Mouse (Mus musculus) neural tube, embryonic 10.5 days (tissue): ENCODE data around the gene Cav1.

ENCODE experiments used
- DNase-seq: peaks from one replicate; pipeline ENCODE4 v3.0.0-alpha.2; 2017; ENCODE audit warnings: low spot score; ENCODE audit errors: extremely low spot score

The Cav1 gene

DNA sequence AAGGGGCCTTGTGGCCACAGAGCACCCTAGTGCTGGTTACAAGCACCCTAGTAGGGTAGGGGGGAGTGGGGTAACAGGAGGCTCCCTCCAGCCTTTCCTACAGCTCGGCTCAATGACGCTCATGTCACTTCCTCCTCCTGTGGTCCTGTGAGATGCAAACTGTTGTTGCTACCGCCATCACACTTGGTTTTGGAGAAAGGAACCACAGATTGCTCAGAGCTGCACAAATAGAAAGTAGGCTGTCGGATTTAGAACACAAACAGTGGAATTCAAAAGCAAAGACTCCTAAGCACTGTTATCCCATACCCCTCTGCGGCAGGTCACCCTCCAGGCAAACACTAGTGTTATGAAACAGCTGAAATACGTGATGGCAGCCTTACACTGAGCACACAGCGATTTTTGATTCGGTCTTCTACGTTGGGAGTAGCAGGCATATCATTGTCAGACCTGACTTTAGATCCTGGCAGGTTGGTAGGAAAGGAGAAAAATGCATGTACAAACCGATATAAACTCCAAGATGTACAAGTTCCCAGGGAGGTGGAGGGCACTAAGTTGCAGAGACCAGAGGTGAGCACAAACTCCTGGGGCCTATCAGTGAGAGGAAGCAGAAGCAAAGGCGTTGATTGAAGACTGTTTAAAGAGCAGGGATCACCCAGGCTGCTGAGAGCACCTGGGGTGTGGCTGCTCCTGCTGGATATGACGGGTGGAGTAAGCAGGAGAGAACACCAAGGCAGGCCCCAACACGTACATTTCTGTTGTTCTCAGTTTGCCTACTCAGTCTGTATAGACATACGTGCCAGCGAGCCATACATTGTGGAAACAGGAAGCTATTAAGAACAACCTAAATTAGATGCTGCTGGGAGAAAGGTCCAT lies 10.4 kb downstream of the Cav1 start:
- DNase-seq = no peak

DNA sequence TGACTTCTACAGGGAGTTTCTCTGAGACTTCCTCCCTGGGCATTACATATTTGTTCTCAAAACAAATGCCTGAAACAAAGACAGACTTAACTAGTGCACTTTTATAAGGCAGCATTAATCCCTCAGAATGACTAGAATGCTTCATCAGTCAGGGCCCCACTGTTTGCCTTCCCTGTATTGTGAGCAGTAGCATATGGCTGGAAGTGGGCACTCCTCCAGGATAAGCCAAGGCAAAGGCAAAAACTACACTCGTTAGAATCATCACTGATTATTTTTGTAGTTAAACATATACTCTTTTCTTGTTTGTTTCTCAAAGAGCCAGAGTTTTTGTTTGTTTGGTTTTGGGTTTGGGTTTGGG lies 11.0 kb downstream of the Cav1 start:
- no peak for DNase-seq

DNA sequence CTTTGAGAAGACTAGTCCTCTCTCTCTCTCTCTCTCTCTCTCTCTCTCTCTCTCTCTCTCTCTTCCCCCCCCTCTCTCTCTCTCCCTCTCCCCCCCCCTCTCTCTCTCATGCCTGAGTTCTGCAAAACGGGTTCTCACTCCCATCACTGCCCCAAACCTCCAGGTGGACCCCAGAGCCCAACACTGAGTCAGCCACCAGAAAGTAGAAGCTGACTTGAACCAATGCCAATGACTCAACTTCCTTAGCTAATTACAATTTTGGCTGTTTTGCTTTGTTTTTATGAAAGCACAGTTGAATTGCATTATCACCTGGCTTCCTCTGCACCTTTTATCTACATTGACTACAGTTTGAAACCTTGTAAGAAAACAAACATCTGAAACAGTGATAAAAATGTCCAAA lies 11.8 kb downstream of the Cav1 start:
- no peak for DNase-seq

DNA sequence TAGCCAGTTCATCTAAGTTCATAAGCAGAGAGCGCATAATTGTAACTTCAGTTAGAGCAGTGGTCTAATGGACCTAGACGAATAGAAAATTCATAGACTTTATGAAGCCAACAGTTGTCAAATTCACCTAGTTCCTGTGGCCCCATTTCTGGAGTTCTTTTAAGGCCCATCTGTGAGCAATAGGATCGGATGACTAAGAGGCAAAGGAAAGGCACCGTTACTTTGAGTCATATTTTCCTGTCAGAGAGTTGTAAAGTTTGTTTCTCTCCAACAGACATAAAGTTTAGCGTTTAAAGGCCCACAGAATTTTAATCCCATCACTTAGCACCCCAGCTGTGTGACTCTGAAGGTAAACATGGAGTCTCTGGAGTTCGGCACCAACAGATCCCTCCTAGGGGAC lies 15.8 kb downstream of the Cav1 start:
- DNase-seq = no peak

DNA sequence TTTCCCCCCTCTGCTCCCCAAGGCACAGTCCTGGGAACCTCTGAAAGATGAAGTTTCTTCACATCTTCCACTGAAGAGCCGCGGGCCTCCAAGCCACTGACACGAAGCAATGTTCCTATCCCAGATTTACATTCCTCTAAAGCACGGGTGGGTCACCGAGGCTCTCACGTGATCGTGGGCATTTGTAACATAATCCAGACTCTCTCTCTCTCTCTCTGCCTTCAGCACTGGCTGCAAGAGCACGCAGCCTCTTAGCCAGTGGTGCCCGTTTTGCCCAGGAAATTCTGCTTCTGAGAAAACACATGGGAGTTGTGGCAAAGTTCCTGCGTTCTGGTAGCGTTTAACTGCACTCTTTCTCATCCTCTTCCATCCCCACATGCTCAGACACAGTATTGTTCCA lies 21.1 kb downstream of the Cav1 start:
- DNase-seq = peak; percentile 18

DNA sequence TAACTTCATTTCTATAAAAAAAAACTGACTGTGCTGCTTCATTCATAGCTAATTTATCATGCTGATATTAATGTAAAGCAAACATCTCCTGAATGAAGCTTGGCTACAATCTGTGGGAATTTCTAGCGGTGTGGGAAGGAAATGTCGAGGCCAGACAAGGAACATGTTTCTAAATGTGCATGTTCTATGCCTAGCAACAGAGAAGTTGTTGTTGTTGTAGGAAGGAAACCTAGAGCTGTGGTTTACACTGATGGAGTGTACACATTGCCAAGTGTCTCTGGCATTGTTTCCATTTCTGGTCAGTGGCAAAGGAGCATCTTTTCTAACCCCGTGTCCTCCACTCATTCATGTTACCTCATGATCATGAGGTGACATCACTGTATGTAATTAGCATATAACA lies 23.7 kb downstream of the Cav1 start:
- DNase-seq = no peak

DNA sequence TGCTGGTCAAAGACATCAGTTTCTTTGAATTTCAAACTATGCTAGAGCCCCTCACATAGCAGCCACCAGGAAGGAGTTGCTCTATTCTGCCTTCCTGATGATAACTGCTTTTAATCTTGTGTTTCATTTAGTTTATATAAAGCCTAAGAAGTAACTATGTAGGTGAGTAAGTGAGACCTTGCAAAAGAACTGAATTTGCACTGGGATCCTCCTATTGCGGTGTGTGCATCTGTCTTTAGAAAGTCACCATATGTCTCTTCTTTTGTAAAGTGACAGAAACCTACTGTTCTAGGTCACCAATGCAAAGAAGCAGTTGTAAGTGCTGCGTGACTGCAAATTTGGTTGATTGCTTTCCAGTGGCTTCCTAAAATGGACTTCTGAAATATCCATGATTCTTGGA lies 31.6 kb downstream of the Cav1 start:
- DNase-seq = no peak

DNA sequence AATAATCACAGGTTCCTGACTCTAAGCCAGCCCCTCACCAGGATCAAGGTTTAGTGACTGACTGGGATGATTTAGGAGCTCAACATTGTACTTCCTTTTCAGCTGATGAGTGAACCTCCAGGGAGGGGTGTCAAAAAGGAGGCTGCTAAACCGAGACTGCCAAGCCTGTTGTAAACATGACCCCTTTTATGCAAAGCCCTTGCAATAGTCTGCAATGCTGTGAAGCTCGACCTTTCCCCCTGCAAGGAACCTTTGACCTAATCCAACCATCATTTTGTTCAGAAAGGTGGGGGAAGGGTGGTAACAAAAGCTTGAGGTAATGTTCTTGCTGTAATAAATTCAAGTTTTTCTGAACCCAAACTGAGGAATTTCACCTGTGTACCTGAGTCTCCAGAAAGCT lies 34.3 kb downstream of the Cav1 start:
- DNase-seq = peak; percentile 29

DNA sequence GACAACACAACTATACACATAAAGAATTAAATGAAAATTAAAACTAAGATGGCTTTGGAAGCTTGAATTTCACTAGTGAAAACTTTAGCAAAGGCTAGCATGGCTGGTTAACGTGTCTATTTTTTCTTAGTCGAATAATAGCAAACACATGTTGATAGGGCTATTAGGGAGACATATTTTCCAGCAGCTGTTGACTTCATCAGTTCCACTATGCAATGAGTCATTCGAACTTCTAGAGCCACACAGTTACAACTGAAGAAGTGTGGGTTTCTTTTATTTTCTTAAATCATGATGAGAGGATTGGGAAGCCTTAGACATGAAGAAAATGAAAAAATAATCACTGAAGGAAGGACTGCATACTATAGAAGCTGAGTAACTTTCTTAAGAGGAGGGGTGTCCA lies 41.9 kb downstream of the Cav1 start:
- no peak for DNase-seq

DNA sequence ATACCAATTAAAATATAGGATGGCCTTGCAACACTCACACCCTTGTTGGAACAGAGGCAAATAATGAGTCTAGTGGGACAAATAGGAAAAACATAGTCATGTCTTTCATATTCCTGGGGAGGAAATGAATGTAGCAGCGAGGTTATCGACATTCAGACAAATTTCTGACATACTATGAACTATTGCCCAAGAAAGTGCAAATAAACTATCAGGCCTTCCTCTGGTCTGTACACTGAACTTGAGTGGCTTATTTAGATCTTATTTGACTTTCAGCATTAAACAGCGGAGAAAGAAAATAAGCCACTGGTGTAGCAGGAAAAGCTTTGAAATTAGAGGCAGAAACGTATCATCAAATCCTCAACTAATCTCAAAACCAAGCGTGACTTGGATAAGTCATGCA lies 44.7 kb downstream of the Cav1 start:
- no peak for DNase-seq

DNA sequence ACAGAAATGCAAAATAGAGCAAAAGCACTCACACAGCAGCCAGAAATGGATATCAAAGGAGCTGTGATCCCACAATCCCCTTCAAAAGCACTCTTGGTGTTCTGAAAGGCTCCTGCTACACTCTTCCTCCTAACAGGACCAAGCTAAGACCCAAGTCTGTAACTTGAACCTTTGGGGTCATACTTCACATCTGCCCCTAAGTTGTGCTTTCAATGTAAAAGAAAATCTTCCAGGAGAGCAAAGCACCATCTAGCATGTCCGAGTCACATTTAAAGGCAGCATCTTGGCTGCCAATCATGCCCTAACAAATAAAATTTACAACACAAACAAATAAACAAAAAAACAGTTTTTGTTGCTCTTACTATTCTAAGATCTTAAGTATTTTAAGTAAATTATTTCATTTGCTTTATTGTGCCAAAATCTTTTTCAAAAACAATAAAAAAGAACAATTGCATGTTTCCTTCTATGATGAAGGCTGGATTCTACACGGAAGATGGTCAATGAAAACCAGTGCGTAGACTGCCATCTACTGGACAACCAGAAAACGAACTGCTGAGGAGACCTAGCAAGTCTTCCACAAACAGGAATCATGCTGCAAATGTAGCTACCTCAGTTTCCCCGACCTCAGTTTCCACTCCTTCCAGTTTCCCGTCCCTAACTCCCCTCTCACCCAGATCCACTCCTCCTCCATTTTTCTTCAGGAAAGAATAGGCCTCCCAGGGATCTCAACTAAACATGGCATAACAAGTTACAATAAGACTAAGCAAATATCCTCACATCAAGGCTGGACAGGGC lies 53.0 kb downstream of the Cav1 start:
- DNase-seq = peak; percentile 39

DNA sequence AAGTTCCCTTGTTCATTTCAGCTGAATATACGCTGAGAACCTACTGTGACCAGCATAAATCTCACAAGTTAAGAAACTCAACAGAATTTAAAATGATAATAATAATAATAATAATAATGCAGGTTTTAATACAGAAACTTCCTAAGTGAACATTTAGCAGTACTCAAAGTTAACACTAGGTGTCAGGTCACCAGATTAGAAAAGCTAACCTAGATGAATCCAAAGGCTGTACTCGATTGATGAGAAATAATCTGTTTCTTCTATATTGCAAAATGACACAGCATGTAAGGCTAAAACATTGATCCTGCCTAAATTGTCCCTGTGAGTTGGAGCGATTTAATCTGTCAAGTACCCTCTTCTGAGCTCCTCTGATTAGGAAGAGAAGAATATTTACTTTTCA lies 56.6 kb downstream of the Cav1 start:
- DNase-seq = no peak

DNA sequence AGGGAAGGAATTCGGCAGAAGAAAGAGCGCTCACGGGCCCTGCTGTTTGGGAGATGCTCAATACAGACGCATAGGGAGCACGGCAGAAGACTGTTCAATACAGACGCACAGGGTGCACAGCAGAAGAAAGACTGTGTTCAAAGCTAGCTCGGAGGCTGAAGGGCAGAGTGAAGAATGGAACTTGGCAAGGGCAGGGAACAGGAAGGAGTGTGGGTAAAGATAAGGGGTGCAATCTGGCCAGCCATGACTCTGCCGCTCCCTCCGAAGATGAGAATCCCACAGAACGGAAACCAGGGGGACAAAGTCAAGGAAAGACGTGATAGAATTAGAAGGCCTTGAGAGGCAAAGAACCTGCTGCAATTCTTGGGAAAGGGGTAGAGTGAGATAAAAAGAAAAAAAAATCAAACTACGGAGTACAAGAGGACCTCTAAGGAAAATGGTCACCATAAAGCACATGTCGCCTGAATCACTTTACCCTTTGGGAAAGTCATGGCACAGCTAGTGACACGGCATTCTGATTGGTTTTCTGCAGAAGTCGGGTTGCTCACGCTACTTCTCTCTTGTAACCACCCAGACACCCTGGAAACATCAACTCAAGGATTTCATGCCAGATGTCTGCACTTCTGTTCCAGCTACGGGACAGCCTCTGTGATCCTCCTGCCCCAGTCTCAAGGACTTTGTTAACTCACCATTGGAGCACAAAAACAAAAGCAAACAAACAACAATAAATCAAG lies 57.5 kb downstream of the Cav1 start:
- no peak for DNase-seq

DNA sequence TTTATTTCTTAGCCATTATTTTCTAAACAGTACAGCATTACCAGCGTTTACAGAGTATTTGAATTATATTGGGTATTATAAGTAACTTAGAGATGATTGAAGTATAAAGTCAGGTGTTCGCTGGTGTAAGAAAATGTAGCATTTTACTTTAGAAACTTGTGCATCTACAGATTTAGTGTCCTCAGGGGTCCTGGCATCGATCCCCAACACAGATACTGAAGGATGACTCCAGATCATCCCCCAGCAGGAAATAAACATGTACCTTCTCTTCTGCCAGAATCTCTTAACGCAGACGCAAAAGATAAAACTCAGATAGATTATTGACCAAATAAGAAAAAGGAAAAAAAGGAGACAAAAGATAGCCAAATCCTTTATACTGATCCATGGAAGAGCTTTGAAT lies 68.2 kb downstream of the Cav1 start:
- DNase-seq = no peak

DNA sequence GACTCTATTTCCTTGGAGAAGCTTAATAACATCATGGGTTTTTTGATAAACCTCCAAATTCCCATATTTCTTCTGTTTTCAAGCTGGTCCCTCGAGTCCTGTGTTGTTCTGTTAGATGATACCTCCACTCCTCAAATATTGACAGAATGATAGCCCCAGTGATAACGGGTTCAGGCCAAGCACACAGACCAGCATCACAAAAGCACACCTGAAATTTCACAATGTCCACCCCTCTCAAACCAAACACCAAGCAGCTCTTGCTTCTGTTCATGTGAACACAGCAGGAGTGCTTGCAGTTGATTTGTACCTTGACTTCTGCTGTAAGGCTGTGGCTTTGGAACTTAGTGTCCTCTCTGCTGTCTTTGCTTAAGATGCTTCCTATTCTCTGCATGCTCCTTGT lies 71.2 kb downstream of the Cav1 start:
- DNase-seq = no peak

DNA sequence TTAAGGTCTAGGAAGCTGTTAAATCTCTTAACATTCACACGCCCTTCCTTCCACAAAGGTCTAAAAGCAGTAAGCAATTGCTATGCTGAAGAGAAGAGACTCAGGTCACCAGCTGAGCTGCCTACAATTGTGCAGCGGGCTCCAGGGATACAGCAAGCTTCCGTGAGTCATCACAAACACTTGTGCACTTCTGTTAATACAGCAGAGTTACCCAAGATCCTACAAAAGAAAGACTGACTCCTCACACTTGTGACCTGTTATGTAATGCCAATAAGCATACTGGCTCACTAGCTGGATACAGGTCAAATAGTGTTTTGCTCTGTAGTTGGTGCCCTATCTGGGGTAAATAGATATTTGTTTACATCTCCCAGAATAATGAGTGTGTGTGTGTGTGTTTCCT lies 74.0 kb downstream of the Cav1 start:
- DNase-seq = no peak

DNA sequence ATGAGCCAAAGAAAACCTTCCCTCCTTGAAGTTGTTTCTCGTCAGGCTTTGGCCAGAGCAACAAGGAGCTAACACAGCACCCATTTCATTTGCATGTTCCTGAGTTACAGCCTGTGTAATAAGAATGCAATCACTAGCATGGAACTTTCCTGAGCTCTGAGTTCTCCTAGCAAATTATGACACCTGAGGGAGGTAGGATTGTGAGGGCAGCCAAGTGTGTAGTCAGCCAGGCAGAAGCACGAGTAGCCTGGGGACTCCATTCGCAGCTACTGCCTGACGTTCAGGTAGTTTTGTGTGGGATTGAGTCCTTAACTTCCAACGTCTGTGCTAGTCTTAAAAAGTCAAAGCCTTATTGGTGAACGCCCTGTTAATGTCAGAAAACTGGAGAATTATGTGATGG lies 75.6 kb downstream of the Cav1 start:
- no peak for DNase-seq

DNA sequence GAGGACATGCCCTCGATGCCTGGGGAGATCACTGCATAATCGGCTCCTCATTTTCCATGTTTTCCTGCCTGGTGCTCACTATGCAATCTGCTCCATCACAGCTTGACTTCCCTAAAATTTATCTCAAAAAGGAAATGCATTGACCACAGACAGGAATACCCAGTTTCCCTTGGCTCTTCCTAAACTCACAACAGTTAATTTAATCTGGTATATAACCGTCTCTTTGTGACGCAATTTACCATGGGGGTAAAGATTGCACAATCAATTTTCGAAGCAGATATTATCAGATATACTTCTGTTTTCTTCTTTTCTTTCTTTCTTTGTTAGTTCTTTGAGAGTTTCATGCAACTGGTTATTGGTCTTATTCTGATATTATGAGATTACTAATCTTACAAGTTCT lies 79.4 kb downstream of the Cav1 start:
- DNase-seq = no peak

DNA sequence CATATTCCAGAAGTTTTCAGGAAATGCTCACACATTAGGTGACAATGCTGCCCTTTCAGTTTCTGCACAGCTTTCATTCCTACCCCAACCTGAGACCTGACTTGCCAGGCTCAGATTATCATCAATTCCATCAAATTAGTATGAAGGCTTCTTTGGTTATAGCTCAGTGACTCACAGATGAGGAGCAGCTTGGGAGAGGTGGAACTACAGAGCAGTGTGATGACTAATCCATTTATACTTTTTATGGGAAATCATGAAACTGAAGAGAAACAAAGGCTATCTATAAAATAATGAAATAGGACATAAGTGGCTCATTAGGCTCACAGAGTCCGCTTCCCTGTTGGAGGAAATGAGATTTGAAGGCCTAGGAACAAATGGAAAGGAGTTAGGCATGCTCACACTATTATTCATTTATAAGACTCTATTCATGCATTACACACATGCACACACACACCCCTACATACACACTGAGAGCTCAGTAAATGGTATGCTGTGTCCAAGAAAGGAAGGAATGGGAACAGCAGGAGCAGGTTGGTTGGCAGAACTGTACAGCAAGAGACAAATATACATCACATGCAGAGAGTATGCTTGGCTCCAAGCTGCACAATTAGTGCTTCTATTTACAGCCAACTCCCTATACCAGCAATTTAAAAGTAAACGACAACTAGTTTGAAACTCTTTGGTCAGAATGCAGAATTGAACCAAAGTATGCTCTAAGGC lies 82.0 kb downstream of the Cav1 start:
- no peak for DNase-seq
